Mouse (Mus musculus): ENCODE results near the gene Zfhx3.

The Zfhx3 gene

DNA sequence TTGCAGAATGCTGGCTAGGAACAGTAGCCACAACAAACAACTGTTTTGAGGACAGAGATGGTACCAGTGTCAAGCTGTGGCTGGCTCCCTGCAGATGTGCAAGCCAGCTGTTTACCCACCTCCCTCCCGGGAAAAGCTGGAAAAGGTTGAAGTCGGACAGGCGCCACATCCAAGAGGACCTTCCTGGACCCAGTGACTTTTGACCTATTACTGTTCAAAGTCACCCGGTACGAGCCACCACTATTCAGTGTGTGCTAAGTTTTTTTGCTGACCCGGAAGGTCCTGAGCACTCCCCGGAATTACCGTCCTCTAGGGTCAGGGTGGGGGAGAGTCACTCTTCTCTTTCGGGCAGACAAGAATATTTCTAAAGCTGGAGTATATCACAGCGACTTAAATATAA, 818.3 kb downstream of the Zfhx3 start:
- DNase-seq: no peak

DNA sequence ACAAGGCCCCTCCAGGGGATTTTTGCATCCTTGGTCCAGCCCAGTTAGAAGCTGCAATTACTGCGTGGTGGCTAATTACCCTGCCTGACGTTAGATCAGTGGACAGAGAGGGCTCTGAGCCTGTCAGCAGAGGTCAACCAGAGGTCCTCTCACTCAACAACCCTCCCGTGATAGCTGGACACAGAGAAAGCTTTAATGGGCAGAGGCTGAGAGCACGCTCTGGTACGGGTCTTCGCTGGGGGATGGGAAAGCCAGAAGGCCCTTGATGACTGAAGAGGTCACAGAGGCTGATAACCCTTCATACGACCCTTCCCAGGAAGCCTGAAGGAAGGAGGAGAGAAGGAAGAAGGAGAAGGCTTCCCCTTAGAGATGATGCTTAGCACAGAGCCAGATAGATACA, 820.1 kb downstream of the Zfhx3 start:
- DNase-seq: peak; percentile 50

GRCm38 (mm10) chr8:108764403-108765194, 822.2 kb downstream of the Zfhx3 start:
- no peak for DNase-seq

GRCm38 (mm10) chr8:108766102-108766501, 823.7 kb downstream of the Zfhx3 start:
- DNase-seq: no peak

DNA sequence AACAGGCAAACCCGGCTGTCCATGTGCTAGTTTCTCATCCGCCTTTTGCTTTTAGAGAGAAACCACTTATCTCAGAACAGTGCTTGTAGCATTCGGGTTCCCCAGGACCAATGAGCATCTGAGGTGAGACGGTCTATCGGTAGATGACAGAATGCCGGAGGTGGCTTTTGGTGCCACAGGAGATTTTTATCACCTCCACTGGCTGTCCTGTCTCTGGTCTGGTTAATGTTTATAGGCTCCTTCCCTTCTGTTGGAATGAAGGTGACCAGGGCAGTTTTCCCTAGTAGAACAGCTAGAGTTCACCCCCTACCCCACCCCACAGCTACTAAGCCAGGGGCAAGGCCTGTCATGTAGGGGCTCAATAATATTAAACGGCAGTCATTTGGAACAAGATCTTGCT, 825.6 kb downstream of the Zfhx3 start:
- no peak for DNase-seq

- DNase-seq: no peak
Measured at GRCm38 (mm10) chr8:108770334-108770733, 827.9 kb downstream of the Zfhx3 start.

- DNase-seq: peak; percentile 44
Measured at GRCm38 (mm10) chr8:108773436-108773835, 831.0 kb downstream of the Zfhx3 start.

- DNase-seq: no peak
Measured at GRCm38 (mm10) chr8:108778063-108778462, 835.6 kb downstream of the Zfhx3 start.

GRCm38 (mm10) chr8:108778551-108778950, 836.1 kb downstream of the Zfhx3 start:
- no peak for DNase-seq

- no peak for DNase-seq
Measured at GRCm38 (mm10) chr8:108780766-108781165, 838.3 kb downstream of the Zfhx3 start.

GRCm38 (mm10) chr8:108781192-108781591, 838.7 kb downstream of the Zfhx3 start:
- DNase-seq: no peak

DNA sequence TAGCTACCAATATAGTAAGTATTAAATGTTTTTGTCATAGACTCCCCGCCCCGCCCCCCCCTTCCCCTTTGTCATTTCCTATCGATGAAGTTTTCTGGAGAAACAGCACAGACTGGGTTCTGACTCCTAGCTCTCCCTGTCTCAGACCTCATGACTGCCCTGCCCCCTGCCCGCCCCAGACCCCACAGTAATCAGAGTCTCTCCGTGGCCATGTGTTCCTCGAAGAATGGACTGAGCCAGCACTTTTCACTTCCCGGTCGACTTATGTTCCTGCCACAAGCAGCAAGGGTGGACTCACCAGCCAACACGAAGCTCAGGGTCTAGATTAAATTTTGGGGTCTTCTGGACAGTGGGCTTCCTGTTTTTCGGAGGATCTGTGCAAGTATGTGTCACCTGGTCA, 840.7 kb downstream of the Zfhx3 start:
- no peak for DNase-seq

DNA sequence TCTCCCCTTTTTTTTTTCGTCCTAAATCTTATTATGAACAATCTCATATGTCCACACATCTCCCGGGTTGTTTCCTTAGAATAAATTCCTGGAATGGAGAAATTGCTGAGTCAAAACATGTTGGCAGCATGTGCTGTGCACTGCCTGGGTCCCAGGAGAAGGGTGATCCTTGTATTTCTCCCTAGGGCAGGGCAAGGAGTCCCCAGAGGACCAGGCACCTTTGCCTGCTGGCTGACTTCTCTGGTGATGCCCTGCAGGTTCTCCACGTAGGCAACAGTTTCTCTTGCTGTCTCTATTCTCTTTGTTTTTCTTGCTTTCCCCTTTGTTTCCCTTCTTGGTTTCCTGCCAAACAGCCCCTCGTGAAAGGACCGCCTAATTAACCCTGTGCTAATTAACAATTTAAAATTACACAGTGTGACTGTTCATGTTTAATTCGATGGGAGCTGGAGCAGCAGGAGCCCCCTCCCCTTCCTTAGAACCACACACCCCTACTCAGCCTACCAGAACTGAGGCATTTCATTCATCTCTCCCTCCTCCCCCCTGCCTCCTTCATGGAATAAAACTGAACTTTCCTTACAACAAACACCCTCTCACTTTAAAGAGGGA, 845.8 kb downstream of the Zfhx3 start:
- DNase-seq: peak; percentile 95

- no peak for DNase-seq
Measured at GRCm38 (mm10) chr8:108788762-108789157, 846.3 kb downstream of the Zfhx3 start.

DNA sequence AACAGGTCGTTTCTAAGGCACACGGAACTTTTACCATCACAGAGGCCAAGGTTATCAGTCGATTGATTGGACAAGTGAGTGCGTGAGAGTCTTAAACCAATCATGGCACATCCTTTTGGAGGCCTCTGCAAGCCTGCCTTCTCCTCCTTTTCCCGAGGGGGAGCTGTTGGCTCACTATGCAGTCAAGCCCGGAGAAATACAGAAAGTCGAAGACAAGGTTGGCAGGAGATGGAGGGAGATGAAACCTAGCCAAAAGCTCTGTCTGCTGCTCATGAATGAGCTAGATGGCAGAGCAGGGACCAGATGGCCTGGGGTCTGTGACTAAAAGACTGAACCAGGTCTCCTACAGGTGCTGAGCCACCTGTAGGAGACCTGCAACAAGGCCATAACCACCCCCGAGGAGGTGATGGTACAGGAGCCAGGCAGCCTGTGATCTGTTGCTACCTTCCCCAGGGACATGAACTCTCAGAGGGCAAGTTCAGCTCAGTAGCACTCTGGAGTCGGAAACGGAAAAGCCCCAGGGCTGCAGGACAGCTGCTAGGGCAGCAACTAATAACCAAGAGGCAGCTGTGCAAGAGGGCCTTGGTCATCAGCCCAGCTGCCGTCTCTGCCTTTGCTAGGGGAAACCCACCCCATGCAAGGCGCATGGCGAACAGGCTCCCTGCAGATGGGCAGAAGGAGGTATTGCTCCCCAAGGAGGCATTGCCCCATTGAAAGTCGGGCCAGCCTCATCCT, 848.3 kb downstream of the Zfhx3 start:
- peak; percentile 60 for DNase-seq

DNA sequence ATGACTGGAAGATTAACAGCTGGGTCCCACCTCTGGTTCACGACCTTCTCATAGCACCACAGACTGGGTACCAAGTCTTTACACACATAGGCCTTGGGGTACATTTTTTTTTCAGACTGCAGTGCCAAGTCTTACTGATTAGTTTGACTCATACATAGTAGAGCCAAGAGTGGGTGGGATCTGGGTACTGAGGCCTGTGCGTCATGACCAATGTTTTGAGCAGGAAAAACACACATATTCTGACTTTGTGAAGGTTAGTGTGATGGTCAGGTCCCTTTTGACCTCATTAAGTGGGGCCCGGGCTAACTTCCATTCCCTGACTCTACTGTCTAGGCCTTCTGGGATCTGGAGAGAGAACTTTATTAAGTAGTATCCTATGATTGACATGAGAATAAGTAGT, 853.6 kb downstream of the Zfhx3 start:
- no peak for DNase-seq

- no peak for DNase-seq
Measured at GRCm38 (mm10) chr8:108796882-108797281, 854.4 kb downstream of the Zfhx3 start.

- peak; percentile 48 for DNase-seq
Measured at GRCm38 (mm10) chr8:108798012-108798411, 855.6 kb downstream of the Zfhx3 start.

DNA sequence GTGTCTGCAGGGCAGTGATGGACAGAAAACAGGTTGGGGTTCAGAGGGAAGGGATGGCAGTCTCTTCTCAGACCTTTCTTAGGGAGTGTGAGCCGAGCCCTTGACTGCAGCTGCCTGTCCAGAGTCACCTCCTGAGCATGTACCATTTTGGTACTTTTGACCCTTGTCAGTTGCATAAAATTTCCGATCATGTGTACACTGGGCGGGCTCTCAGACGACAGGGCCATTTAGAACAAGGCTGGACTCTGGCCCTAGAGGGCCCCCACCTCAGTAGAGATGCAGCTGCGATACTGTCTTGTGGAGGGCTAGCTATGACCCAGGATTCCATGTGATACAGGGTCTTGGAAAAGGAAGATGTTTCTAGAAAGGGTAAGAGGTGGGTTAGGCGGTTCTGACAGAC, 856.8 kb downstream of the Zfhx3 start:
- DNase-seq: no peak

GRCm38 (mm10) chr8:108800357-108800756, 857.9 kb downstream of the Zfhx3 start:
- DNase-seq: no peak

DNA sequence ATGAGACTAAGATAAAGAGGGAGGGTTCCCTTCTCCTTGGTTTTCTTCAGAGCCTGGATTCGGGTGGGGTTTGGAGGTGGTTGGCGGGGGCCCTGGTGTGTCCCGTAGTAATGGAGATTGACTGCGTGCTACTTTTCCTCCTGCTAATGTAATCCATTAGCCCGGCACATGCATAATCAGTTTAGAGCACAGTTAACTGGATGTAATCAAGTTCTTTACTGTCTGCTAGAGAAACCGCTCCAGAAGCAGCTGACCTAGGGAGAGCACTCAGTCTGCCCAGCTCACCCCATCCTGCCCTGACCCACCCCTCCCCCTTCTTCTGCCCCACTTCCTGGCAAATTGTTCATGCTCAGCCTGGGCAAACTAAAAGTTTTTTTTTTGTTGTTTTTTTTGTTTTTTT, 860.6 kb downstream of the Zfhx3 start:
- peak; percentile 64 for DNase-seq

GRCm38 (mm10) chr8:108811694-108812093, 869.2 kb downstream of the Zfhx3 start:
- DNase-seq: no peak

DNA sequence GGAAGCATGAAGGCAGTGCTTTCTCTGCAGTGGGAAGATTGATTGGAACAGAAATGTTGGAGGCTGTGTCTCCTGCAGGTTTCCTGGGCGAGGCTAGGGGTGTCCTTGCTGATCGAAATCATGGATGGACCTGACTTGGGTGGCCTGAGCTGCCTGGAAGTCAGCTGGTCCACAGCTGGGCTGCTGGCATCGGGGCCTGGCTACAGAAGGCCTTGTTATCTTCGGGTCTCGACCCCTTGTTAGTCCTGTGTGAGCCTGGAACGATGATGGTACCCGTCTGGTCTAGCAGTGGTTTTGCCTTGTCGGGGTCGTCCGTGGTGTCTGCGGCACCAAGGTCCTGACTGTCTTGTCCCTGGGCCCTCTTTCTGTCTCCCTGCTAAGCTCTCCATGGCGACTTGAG, 870.9 kb downstream of the Zfhx3 start:
- DNase-seq: no peak

DNA sequence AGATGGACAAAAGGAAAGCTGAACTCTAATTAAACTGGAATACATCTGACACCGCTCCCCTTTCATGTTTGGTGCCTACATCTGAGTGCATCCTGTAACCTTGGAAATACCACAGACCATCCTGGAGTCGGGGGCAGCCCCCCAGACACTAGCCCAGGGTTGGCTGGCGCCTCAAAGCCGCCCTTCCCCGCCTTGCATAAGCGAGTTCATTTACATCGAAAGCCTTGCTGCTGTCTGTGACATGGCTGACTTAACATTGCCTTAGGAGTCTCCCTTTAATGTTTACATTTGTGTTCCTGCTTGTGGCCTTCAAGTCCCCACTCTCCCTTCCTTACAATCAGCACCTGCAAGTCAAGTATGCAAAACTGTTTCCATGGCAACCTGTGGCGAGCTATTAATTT, 876.8 kb downstream of the Zfhx3 start:
- DNase-seq: no peak

Measured in retina, postnatal 1 day (tissue).